Mouse (Mus musculus) embryonic facial prominence, embryonic 13.5 days (tissue): ENCODE results near the gene Mrps26. TPM values are rescaled to one million over a fixed set of nuclear protein-coding genes. Genes with fewer than 3 reads are reported as not detected.

Source experiments
- ATAC-seq: fragments of 200-750 bp; cut with Nextera tagmentation; 2 replicates; pipeline ENCODE4 v1.8.0; 2017; ENCODE audit warnings: low read depth; ENCODE audit not compliant: insufficient number of reproducible peaks, insufficient read depth, low FRiP score, low TSS enrichment
- H3K27ac ChIP-seq: fragments of 300-500 bp; sonication (generic); 2 replicates; pipeline ENCODE4 v1.5.1; 2015; ENCODE audit warnings: moderate library complexity, mild to moderate bottlenecking, inconsistent platforms
- H3K27me3 ChIP-seq: fragments of 300-500 bp; sonication (generic); 2 replicates; pipeline ENCODE4 v1.6.1; 2015; ENCODE audit warnings: mild to moderate bottlenecking, inconsistent platforms
- H3K36me3 ChIP-seq: fragments of 300-500 bp; sonication (generic); 2 replicates; pipeline ENCODE4 v1.6.1; 2015; ENCODE audit warnings: mild to moderate bottlenecking, inconsistent platforms
- H3K4me1 ChIP-seq: fragments of 300-500 bp; sonication (generic); 2 replicates; pipeline ENCODE4 v1.6.1; 2015; ENCODE audit warnings: inconsistent platforms
- H3K4me2 ChIP-seq: fragments of 300-500 bp; sonication (generic); 2 replicates; pipeline ENCODE4 v1.6.1; 2015; ENCODE audit warnings: moderate library complexity, mild to moderate bottlenecking, inconsistent platforms
- H3K4me3 ChIP-seq: fragments of 300-500 bp; sonication (generic); 2 replicates; pipeline ENCODE4 v1.5.1; 2015; ENCODE audit warnings: mild to moderate bottlenecking, inconsistent platforms
- H3K9ac ChIP-seq: fragments of 300-500 bp; sonication (generic); 2 replicates; pipeline ENCODE4 v1.6.1; 2015; ENCODE audit warnings: mild to moderate bottlenecking, inconsistent platforms
- H3K9me3 ChIP-seq: fragments of 300-500 bp; sonication (generic); 2 replicates; pipeline ENCODE4 v1.6.1; 2016; ENCODE audit warnings: inconsistent platforms
- WGBS: fragments of 180-500 bp; shearing (Covaris S2); methylation state at CpG from one replicate; pipeline ENCODE4 v1.1.7; 2015; ENCODE audit warnings: mixed read lengths; 5-methylcytosine and 5-hydroxymethylcytosine counted together
- microRNA-seq: library from miRNA; unstranded; fragments of <30 nt; microRNA quantifications from one replicate; pipeline ENCODE4, GENCODE M21; 2016
- polyA plus RNA-seq: library from polyadenylated mRNA; unstranded; fragments of >200 nt; fragmentation: Nextera tagmentation; extraction: Ambion mirVana; gene quantifications from 2 replicates; pipeline ENCODE4 v1.2.1, GENCODE M21; 2015

Gene Mrps26
- polyA plus RNA-seq, 1 experiment from 2014 or later = 89.4 TPM

- Histone ChIP-seq H3K27me3 (no peaks in the 10 kb centered on the region), H3K9ac (no peak overlapping the region), H3K4me2 (no peak overlapping the region), H3K27ac (no peak overlapping the region), H3K36me3 (peaks cover 47% of the 10 kb centered on the region), H3K4me3 (no peak overlapping the region), H3K4me1 (no peaks in the 10 kb centered on the region), H3K9me3 (no peaks in the 10 kb centered on the region)
- no peak for ATAC-seq
- WGBS = 87% methylated on average over 2 of the region's 2 CpGs
These were observed 27.5 kb downstream of the Mrps26 start for GRCm38 (mm10) chr2:130591016-130591415.

- Histone ChIP-seq H3K9ac (no peak overlapping the region), H3K36me3 (peaks cover 80% of the 10 kb centered on the region), H3K4me1 (no peaks in the 10 kb centered on the region), H3K27me3 (no peaks in the 10 kb centered on the region), H3K27ac (no peak overlapping the region), H3K4me3 (no peak overlapping the region), H3K9me3 (no peaks in the 10 kb centered on the region), H3K4me2 (no peak overlapping the region)
- ATAC-seq = no peak
- 85% methylated on average over 1 of the region's 1 CpGs for WGBS
These were observed 32.1 kb downstream of the Mrps26 start for GRCm38 (mm10) chr2:130595596-130595995.

- Histone ChIP-seq H3K4me3 (no peak overlapping the region), H3K27ac (no peak overlapping the region), H3K27me3 (no peaks in the 10 kb centered on the region), H3K4me1 (no peaks in the 10 kb centered on the region), H3K9ac (no peak overlapping the region), H3K9me3 (no peaks in the 10 kb centered on the region), H3K36me3 (peaks cover 79% of the 10 kb centered on the region), H3K4me2 (no peak overlapping the region)
- ATAC-seq = no peak
- WGBS = 18% methylated on average over 1 of the region's 1 CpGs
These were observed 34.1 kb downstream of the Mrps26 start for GRCm38 (mm10) chr2:130597601-130598010.

- Histone ChIP-seq H3K9me3 (no peaks in the 10 kb centered on the region), H3K36me3 (peaks cover 84% of the 10 kb centered on the region), H3K27me3 (no peaks in the 10 kb centered on the region), H3K27ac (no peak overlapping the region), H3K4me3 (no peak overlapping the region), H3K4me2 (no peak overlapping the region), H3K9ac (no peak overlapping the region), H3K4me1 (no peaks in the 10 kb centered on the region)
- WGBS = 76% methylated on average over 3 of the region's 3 CpGs
- ATAC-seq = no peak
These were observed 34.9 kb downstream of the Mrps26 start for GRCm38 (mm10) chr2:130598399-130598798.

GRCm38 (mm10) chr2:130602195-130602594 lies 38.7 kb downstream of the Mrps26 start:
- WGBS = 88% methylated on average over 4 of the region's 4 CpGs
- Histone ChIP-seq H3K36me3 (peaks cover 67% of the 10 kb centered on the region), H3K4me2 (no peak overlapping the region), H3K9ac (no peak overlapping the region), H3K27me3 (no peaks in the 10 kb centered on the region), H3K4me1 (no peaks in the 10 kb centered on the region), H3K4me3 (no peak overlapping the region), H3K9me3 (no peaks in the 10 kb centered on the region), H3K27ac (no peak overlapping the region)
- ATAC-seq = no peak

- Histone ChIP-seq H3K9ac (no peak overlapping the region), H3K9me3 (no peaks in the 10 kb centered on the region), H3K27ac (no peak overlapping the region), H3K36me3 (peaks cover 44% of the 10 kb centered on the region), H3K4me3 (no peak overlapping the region), H3K4me1 (no peaks in the 10 kb centered on the region), H3K4me2 (no peak overlapping the region), H3K27me3 (no peaks in the 10 kb centered on the region)
- 64% methylated on average over 3 of the region's 3 CpGs for WGBS
- ATAC-seq = no peak
These were observed 49.5 kb downstream of the Mrps26 start for GRCm38 (mm10) chr2:130613091-130613490.

Small RNAs within 50 kb of the gene (microRNA-seq; reads per million reads assigned to microRNA genes)
- gene Gm23876 = not detected

Other genes starting within 250 kb of the Mrps26 start
- 110 and 133 TPM in 2 replicates for gene Cpxm1, start 166.2 kb upstream of the Mrps26 start, polyA plus RNA-seq
- 0.32 TPM in 1 of 2 replicates, not detected in the other for gene Gm28372, start 158.5 kb upstream of the Mrps26 start, polyA plus RNA-seq
- gene 1700020A23Rik, start 158.5 kb upstream of the Mrps26 start, polyA plus RNA-seq = not detected in 2 replicates
- gene Tmem239, start 157.3 kb upstream of the Mrps26 start, polyA plus RNA-seq = 0.32 TPM in 1 of 2 replicates, not detected in the other
- gene Vps16, start 139.4 kb upstream of the Mrps26 start, polyA plus RNA-seq = 105 and 108 TPM in 2 replicates
- gene Pced1a, start 139.0 kb upstream of the Mrps26 start, polyA plus RNA-seq = 15.5 and 16.3 TPM in 2 replicates
- 113 and 114 TPM in 2 replicates for gene Ptpra, start 113.5 kb upstream of the Mrps26 start, polyA plus RNA-seq
- not detected in 2 replicates for gene Oxt, start 12.4 kb downstream of the Mrps26 start, polyA plus RNA-seq
- gene Avp, start 18.8 kb downstream of the Mrps26 start, polyA plus RNA-seq = not detected in 2 replicates
- gene Fastkd5, start 66.3 kb downstream of the Mrps26 start, polyA plus RNA-seq = 14.7 and 16.2 TPM in 2 replicates
- 13.2 and 14.2 TPM in 2 replicates for gene Ubox5, start 66.3 kb downstream of the Mrps26 start, polyA plus RNA-seq
- 4.5 and 5.1 TPM in 2 replicates for gene Lzts3, start 79.1 kb downstream of the Mrps26 start, polyA plus RNA-seq
- gene Ddrgk1, start 100.9 kb downstream of the Mrps26 start, polyA plus RNA-seq = 61.7 and 72.7 TPM in 2 replicates
- 118 and 126 TPM in 2 replicates for gene Itpa, start 103.9 kb downstream of the Mrps26 start, polyA plus RNA-seq
- gene Slc4a11, start 133.8 kb downstream of the Mrps26 start, polyA plus RNA-seq = 3.2 TPM in 2 replicates